Mouse (Mus musculus): ENCODE measurements around the gene Bnipl. TPM values are rescaled to one million over a fixed set of nuclear protein-coding genes. Genes with fewer than 3 reads are reported as not detected.

Gene Bnipl
- polyA plus RNA-seq, 1 experiment from 2014 or later, result 0.17 TPM

DNA sequence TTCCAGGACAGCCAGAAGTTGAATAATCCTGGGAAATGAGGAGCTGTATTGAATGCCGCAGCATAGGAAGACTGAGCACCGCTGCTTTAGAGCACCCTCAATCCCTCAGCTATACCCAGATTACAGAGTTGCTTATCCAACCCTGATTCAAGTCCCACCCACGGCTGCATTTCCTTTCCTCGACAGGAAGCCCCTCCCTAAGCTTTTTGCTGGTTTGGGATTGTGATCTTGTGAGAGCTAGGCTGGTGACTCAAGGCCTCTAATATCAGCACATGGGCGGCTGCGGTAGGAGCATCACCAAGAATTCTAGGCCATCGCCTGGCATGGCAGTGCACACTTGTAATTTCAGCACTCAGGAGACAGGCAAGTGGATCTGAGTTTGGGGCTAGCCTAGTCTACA, 35.5 kb upstream of the Bnipl start:
- peaks cover 29% of the 10 kb centered on the region for H3K4me1 ChIP-seq (replicated peaks)
- no peak for ATAC-seq

DNA sequence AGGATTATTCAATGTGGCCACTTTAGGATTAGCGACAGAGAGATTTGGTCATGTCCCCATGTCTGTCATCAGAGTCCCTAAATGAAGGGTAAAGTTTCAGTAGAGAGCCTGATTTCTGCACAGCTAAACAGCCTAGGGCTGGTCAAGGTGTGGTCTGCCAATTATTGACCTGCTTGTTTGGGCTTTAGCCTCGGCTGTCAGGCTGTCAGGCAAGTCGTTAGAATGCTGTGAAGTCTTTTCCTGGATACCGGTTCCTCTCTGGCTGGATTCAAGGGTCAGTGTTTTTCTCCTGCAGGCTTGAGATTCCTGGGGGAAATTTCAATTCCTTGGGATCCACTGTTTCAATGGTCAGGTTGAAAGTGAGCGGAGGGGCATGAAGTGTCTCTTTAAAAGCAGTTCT, 35.0 kb upstream of the Bnipl start:
- ATAC-seq, result no peak
- peaks cover 31% of the 10 kb centered on the region for H3K4me1 ChIP-seq (replicated peaks)
- no peak overlapping the region for H3K27ac ChIP-seq
- 77% methylated on average over 5 of the region's 5 CpGs for WGBS
- no peaks in the 10 kb centered on the region for H3K27me3 ChIP-seq
- H3K9me3 ChIP-seq, result no peaks in the 10 kb centered on the region
- peak overlapping the region; percentile 14; the same call in 1 of the 2 replicates for H3K9ac ChIP-seq (replicated peaks)
- H3K4me2 ChIP-seq (replicated peaks), result no peak overlapping the region
- no peak overlapping the region for H3K4me3 ChIP-seq (replicated peaks)
- peaks cover 36% of the 10 kb centered on the region for H3K36me3 ChIP-seq

More for the DNA sequence above, 35.5 kb upstream of the Bnipl start:
- Histone ChIP-seq H3K4me2 (replicated peaks) (no peak overlapping the region), H3K9ac (replicated peaks) (no peak overlapping the region), H3K27me3 (no peaks in the 10 kb centered on the region), H3K9me3 (no peaks in the 10 kb centered on the region), H3K4me3 (replicated peaks) (no peak overlapping the region), H3K27ac (no peak overlapping the region), H3K36me3 (peaks cover 41% of the 10 kb centered on the region)
- WGBS, result 92% methylated on average over 7 of the region's 7 CpGs

- no peak overlapping the region; the same call in 1 of the 2 replicates for H3K9ac ChIP-seq (replicated peaks)
- H3K4me2 ChIP-seq (replicated peaks), result no peak overlapping the region
- H3K27ac ChIP-seq, result no peak overlapping the region
- ATAC-seq, result no peak
- H3K4me3 ChIP-seq (replicated peaks), result no peak overlapping the region
- 92% methylated on average over 5 of the region's 5 CpGs for WGBS
- no peaks in the 10 kb centered on the region for H3K27me3 ChIP-seq
- peaks cover 38% of the 10 kb centered on the region for H3K4me1 ChIP-seq (replicated peaks)
- peaks cover 30% of the 10 kb centered on the region for H3K36me3 ChIP-seq
- H3K9me3 ChIP-seq, result no peaks in the 10 kb centered on the region
These were observed 34.4 kb upstream of the Bnipl start for GRCm38 (mm10) chr3:95285390-95285789.

DNA sequence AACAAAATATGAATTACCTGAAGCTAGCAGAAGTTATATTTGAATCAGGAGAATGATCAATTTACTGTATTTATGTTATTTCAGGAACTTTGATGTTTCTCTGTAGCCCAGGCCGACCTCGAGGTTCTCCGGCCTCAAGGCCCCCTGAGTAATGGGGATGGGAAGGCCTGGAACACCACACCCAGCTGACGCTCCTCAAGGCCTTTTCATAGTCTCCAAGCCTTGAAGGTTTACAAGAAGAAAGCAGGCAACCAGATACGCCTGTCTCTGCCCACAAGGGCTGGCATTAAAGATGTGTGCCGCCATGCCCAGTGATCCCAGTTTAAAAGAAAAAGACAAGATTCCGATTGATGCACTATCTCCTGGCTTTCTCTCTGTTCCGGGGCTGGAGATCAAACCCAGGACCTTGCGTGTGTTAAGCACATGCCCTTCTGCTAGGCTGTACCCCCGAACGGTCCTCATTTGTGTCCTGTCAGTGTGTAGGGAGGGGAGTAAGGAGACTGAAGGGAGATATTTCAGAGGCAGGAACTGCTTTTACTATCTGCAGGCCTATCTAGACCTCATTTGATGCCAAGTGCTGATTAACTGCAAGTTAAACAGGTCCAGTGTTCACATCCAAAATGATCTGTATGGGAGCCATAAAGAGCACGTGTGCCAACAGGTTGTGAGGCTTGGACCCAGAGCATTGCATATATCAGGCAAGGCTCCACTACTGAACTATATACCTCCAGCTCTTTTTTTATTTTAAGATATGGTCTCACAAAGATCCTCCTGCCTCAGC, 33.7 kb upstream of the Bnipl start:
- Histone ChIP-seq H3K4me2 (replicated peaks) (peak overlapping the region; percentile 85), H3K9me3 (no peaks in the 10 kb centered on the region), H3K27ac (0 out of 2 replicates have a peak overlapping the region, but pooled peaks have one; percentile 97), H3K9ac (replicated peaks) (peak overlapping the region; percentile 78), H3K27me3 (no peaks in the 10 kb centered on the region), H3K36me3 (peaks cover 24% of the 10 kb centered on the region), H3K4me1 (replicated peaks) (peaks cover 42% of the 10 kb centered on the region), H3K4me3 (replicated peaks) (peak overlapping the region; percentile 62)
- WGBS, result 92% methylated on average over 12 of the region's 12 CpGs
- no peak for ATAC-seq

DNA sequence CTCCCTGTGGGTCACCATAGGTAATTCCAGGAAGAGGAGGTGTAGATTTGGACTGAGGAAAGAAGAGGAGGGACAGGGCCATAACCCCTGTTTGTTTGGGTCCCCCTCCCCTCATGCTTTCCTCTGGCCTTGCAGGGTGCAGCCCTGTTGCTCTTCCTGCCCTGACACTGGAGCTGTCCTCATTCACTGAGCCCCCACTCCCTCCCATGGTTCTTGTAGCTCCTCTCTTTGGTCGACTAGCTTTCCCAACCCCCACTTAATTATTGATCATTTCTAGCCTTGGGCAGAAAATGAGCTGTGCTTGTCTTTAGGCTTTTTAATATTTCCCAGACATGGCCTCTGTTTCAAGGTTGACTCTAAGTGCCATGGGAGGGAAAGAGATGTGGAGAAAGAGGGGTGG, 33.1 kb upstream of the Bnipl start:
- Histone ChIP-seq H3K4me2 (replicated peaks) (peak overlapping the region; percentile 85), H3K27ac (peak overlapping the region; percentile 97), H3K9me3 (no peaks in the 10 kb centered on the region), H3K4me1 (replicated peaks) (peaks cover 43% of the 10 kb centered on the region), H3K36me3 (peaks cover 19% of the 10 kb centered on the region), H3K4me3 (replicated peaks) (peak overlapping the region; percentile 62), H3K9ac (replicated peaks) (peak overlapping the region; percentile 78), H3K27me3 (no peaks in the 10 kb centered on the region)
- ATAC-seq, result no peak
- 27% methylated on average over 1 of the region's 1 CpGs for WGBS

GRCm38 (mm10) chr3:95283589-95283941, 32.6 kb upstream of the Bnipl start:
- peak overlapping the region; percentile 85 for H3K4me2 ChIP-seq (replicated peaks)
- H3K9me3 ChIP-seq, result no peaks in the 10 kb centered on the region
- H3K9ac ChIP-seq (replicated peaks), result peak overlapping the region; percentile 78
- WGBS, result 1% methylated on average over 7 of the region's 7 CpGs
- peaks cover 43% of the 10 kb centered on the region for H3K4me1 ChIP-seq (replicated peaks)
- peak overlapping the region; percentile 62 for H3K4me3 ChIP-seq (replicated peaks)
- H3K27me3 ChIP-seq, result no peaks in the 10 kb centered on the region
- no peak for ATAC-seq
- peak overlapping the region; percentile 97 for H3K27ac ChIP-seq
- H3K36me3 ChIP-seq, result peaks cover 16% of the 10 kb centered on the region

- H3K27me3 ChIP-seq, result no peaks in the 10 kb centered on the region
- WGBS, result under 1% methylated on average over 48 of the region's 51 CpGs
- H3K36me3 ChIP-seq, result peaks cover 11% of the 10 kb centered on the region
- H3K27ac ChIP-seq, result peak overlapping the region; percentile 97
- H3K9ac ChIP-seq (replicated peaks), result peak overlapping the region; percentile 78
- peaks cover 43% of the 10 kb centered on the region for H3K4me1 ChIP-seq (replicated peaks)
- H3K4me2 ChIP-seq (replicated peaks), result peak overlapping the region; percentile 85
- peak overlapping the region; percentile 62 for H3K4me3 ChIP-seq (replicated peaks)
- H3K9me3 ChIP-seq, result no peaks in the 10 kb centered on the region
- ATAC-seq, result peak; percentile 66
These were observed 32.0 kb upstream of the Bnipl start for GRCm38 (mm10) chr3:95282865-95283588.

DNA sequence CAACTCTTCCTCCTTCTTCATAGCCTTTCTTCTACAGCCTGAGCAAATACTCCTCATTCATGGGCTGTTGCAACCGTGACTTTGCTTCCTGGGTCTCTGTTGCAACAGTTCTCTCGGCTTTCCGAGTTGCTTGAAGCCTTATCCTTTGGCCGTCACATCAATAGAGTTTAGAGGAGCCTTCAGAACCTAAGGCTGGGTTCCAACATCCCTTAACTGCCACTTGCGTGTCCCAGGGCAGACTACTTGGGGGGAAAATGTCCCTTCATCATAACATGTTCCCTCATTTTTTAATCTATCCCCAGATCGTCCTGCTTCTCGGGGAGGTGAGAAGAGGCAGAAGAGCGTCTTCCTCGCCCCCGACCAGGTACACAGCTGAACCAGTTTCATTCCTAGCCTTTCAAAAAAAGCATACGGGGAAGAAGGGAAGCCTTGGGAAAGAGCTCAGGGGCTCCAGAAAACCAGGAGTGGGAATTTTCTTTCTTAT, 31.4 kb upstream of the Bnipl start:
- H3K9ac ChIP-seq (replicated peaks), result peak overlapping the region; percentile 78
- peak overlapping the region; percentile 62 for H3K4me3 ChIP-seq (replicated peaks)
- H3K36me3 ChIP-seq, result peaks cover 5% of the 10 kb centered on the region
- H3K27ac ChIP-seq, result peak overlapping the region; percentile 97
- H3K9me3 ChIP-seq, result no peaks in the 10 kb centered on the region
- ATAC-seq, result no peak
- H3K4me2 ChIP-seq (replicated peaks), result peak overlapping the region; percentile 85
- under 1% methylated on average over 11 of the region's 11 CpGs for WGBS
- H3K27me3 ChIP-seq, result no peaks in the 10 kb centered on the region
- peaks cover 43% of the 10 kb centered on the region for H3K4me1 ChIP-seq (replicated peaks)

GRCm38 (mm10) chr3:95281216-95282126, 30.5 kb upstream of the Bnipl start, which contains the start of the genes Mindy1 and Prune1:
TSS of gene Mindy1 (plus strand) at chr3:95281345.
TSS of gene Prune1 (minus strand) at chr3:95282076.
- peak; percentile 91 for ATAC-seq
- peak within 1 kb of the TSS; percentile 85 for H3K4me2 ChIP-seq (replicated peaks)

GRCm38 (mm10) chr3:95280747-95281146, 29.8 kb upstream of the Bnipl start:
- no peak for ATAC-seq
- H3K27me3 ChIP-seq, result no peaks in the 10 kb centered on the region
- peaks cover 40% of the 10 kb centered on the region for H3K4me1 ChIP-seq (replicated peaks)
- H3K4me3 ChIP-seq (replicated peaks), result peak overlapping the region; percentile 62
- WGBS, result 39% methylated on average over 8 of the region's 8 CpGs
- no peaks in the 10 kb centered on the region for H3K9me3 ChIP-seq
- H3K4me2 ChIP-seq (replicated peaks), result peak overlapping the region; percentile 85
- peak overlapping the region; percentile 78 for H3K9ac ChIP-seq (replicated peaks)
- H3K36me3 ChIP-seq, result 0 out of 2 replicates have a peak, but pooled peaks cover 3% of the 10 kb centered on the region
- H3K27ac ChIP-seq, result peak overlapping the region; percentile 75

More at GRCm38 (mm10) chr3:95281216-95282126, 30.5 kb upstream of the Bnipl start, which contains the start of the genes Mindy1 and Prune1:
- peak within 1 kb of the TSS; percentile 78 for H3K9ac ChIP-seq (replicated peaks)
- H3K27ac ChIP-seq, result peak within 1 kb of the TSS; percentile 97
- H3K4me1 ChIP-seq (replicated peaks), result peaks cover 43% of the 10 kb centered on the region
- under 1% methylated on average over 53 of the region's 53 CpGs for WGBS
- no peaks in the 10 kb centered on the region for H3K27me3 ChIP-seq
- no peaks in the 10 kb centered on the region for H3K9me3 ChIP-seq
- H3K4me3 ChIP-seq (replicated peaks), result peak within 1 kb of the TSS; percentile 62
- H3K36me3 ChIP-seq, result 0 out of 2 replicates have a peak, but pooled peaks cover 5% of the 10 kb centered on the region

DNA sequence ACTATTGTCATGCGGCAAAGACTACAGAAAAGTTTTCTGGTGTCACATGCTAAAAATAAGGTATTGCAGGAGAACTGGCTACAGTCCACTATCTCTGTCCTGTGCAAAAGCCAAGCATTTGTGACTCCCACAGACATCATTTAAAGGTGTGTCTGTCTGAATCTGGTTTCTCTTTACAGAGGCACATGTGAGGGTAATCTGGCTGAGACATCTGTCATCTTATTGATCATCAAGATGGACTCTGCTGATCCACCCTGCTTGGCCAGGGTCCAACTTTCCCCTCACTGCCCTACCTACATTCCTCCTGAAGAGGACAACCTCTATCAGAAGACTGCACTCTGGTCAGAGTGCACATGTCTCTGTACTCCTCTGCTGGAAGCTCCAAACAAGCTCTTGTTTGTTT, 26.2 kb upstream of the Bnipl start:
- H3K4me1 ChIP-seq (replicated peaks), result peaks cover 14% of the 10 kb centered on the region
- H3K36me3 ChIP-seq, result peaks cover 10% of the 10 kb centered on the region; the same call in 1 of the 2 replicates
- no peak for ATAC-seq
- no peak overlapping the region for H3K9ac ChIP-seq (replicated peaks)
- 100% methylated on average over 1 of the region's 1 CpGs for WGBS
- no peaks in the 10 kb centered on the region for H3K9me3 ChIP-seq
- H3K27ac ChIP-seq, result no peak overlapping the region
- no peak overlapping the region for H3K4me2 ChIP-seq (replicated peaks)
- H3K4me3 ChIP-seq (replicated peaks), result no peak overlapping the region
- no peaks in the 10 kb centered on the region for H3K27me3 ChIP-seq

Data from midbrain, embryonic 13.5 days (tissue).